Mouse (Mus musculus): ENCODE measurements around the gene Apold1. TPM values are rescaled to one million over a fixed set of nuclear protein-coding genes. Genes with fewer than 3 reads are reported as not detected.

The Apold1 gene
- polyA plus RNA-seq, 1 experiment from 2014 or later, result 3.5 TPM

GRCm38 (mm10) chr6:134983529-134984370, 2.2 kb downstream of the Apold1 start:
- H3K4me3 ChIP-seq, result peak overlapping the region; percentile 55
- peak overlapping the region; percentile 75 for H3K4me2 ChIP-seq
- H3K9me3 ChIP-seq (replicated peaks), result no peaks in the 10 kb centered on the region
- H3K36me3 ChIP-seq (ENCODE audit: poor library complexity, severe bottlenecking), result no peaks in the 10 kb centered on the region
- no peak overlapping the region for H3K27ac ChIP-seq
- H3K27me3 ChIP-seq, result no peaks in the 10 kb centered on the region
- WGBS, result 3% methylated on average over 61 of the region's 62 CpGs
- ATAC-seq, result peak; percentile 91
- H3K4me1 ChIP-seq, result peaks cover 21% of the 10 kb centered on the region
- H3K9ac ChIP-seq, result peak overlapping the region; percentile 70

GRCm38 (mm10) chr6:134984748-134985147, 3.2 kb downstream of the Apold1 start:
- no peak for ATAC-seq
- H3K4me2 ChIP-seq, result no peak overlapping the region
- H3K4me1 ChIP-seq, result peaks cover 21% of the 10 kb centered on the region
- H3K4me3 ChIP-seq, result no peak overlapping the region
- no peak overlapping the region for H3K27ac ChIP-seq
- no peaks in the 10 kb centered on the region for H3K27me3 ChIP-seq
- H3K9ac ChIP-seq, result no peak overlapping the region
- no peaks in the 10 kb centered on the region for H3K9me3 ChIP-seq (replicated peaks)
- 65% methylated on average over 3 of the region's 3 CpGs for WGBS
- no peaks in the 10 kb centered on the region for H3K36me3 ChIP-seq (ENCODE audit: poor library complexity, severe bottlenecking)

GRCm38 (mm10) chr6:134988377-134988776, 6.9 kb downstream of the Apold1 start:
- 85% methylated on average over 9 of the region's 9 CpGs for WGBS

GRCm38 (mm10) chr6:134990674-134991073, 9.2 kb downstream of the Apold1 start:
- no peaks in the 10 kb centered on the region for H3K27me3 ChIP-seq
- no peak overlapping the region for H3K4me3 ChIP-seq
- no peaks in the 10 kb centered on the region for H3K9me3 ChIP-seq (replicated peaks)
- H3K4me2 ChIP-seq, result no peak overlapping the region
- no peak overlapping the region for H3K9ac ChIP-seq
- H3K27ac ChIP-seq, result no peak overlapping the region
- no peaks in the 10 kb centered on the region for H3K4me1 ChIP-seq
- no peak for ATAC-seq
- H3K36me3 ChIP-seq (ENCODE audit: poor library complexity, severe bottlenecking), result no peaks in the 10 kb centered on the region
- WGBS, result 92% methylated on average over 6 of the region's 6 CpGs

More at GRCm38 (mm10) chr6:134988377-134988776, 6.9 kb downstream of the Apold1 start:
- ATAC-seq, result no peak
- Histone ChIP-seq H3K27ac (no peak overlapping the region), H3K4me1 (peaks cover 7% of the 10 kb centered on the region), H3K9ac (no peak overlapping the region), H3K4me2 (no peak overlapping the region), H3K36me3 (ENCODE audit: poor library complexity, severe bottlenecking) (no peaks in the 10 kb centered on the region), H3K4me3 (no peak overlapping the region), H3K27me3 (no peaks in the 10 kb centered on the region), H3K9me3 (replicated peaks) (no peaks in the 10 kb centered on the region)

GRCm38 (mm10) chr6:134994031-134994651, 12.6 kb downstream of the Apold1 start:
- Histone ChIP-seq H3K27me3 (no peaks in the 10 kb centered on the region), H3K4me3 (no peak overlapping the region), H3K27ac (no peak overlapping the region), H3K36me3 (ENCODE audit: poor library complexity, severe bottlenecking) (no peaks in the 10 kb centered on the region), H3K9ac (no peak overlapping the region), H3K4me1 (no peaks in the 10 kb centered on the region), H3K4me2 (no peak overlapping the region), H3K9me3 (replicated peaks) (no peaks in the 10 kb centered on the region)
- WGBS, result 78% methylated on average over 12 of the region's 12 CpGs
- ATAC-seq, result peak; percentile 62; the same call in 1 of the 2 replicates

GRCm38 (mm10) chr6:134994985-134995384, 13.5 kb downstream of the Apold1 start:
- Histone ChIP-seq H3K4me2 (no peak overlapping the region), H3K27ac (no peak overlapping the region), H3K9me3 (replicated peaks) (no peaks in the 10 kb centered on the region), H3K27me3 (no peaks in the 10 kb centered on the region), H3K36me3 (ENCODE audit: poor library complexity, severe bottlenecking) (no peaks in the 10 kb centered on the region), H3K4me3 (no peak overlapping the region), H3K9ac (no peak overlapping the region), H3K4me1 (no peaks in the 10 kb centered on the region)
- 78% methylated on average over 8 of the region's 8 CpGs for WGBS
- ATAC-seq, result no peak

- Histone ChIP-seq H3K9me3 (replicated peaks) (no peaks in the 10 kb centered on the region), H3K27ac (no peak overlapping the region), H3K27me3 (no peaks in the 10 kb centered on the region), H3K9ac (no peak overlapping the region), H3K4me3 (no peak overlapping the region), H3K4me2 (no peak overlapping the region), H3K36me3 (ENCODE audit: poor library complexity, severe bottlenecking) (no peaks in the 10 kb centered on the region), H3K4me1 (no peaks in the 10 kb centered on the region)
- 92% methylated on average over 2 of the region's 2 CpGs for WGBS
- ATAC-seq, result no peak
These were observed 15.4 kb downstream of the Apold1 start for GRCm38 (mm10) chr6:134996918-134997317.

- no peak for ATAC-seq
- Histone ChIP-seq H3K27ac (no peak overlapping the region), H3K36me3 (ENCODE audit: poor library complexity, severe bottlenecking) (no peaks in the 10 kb centered on the region), H3K4me2 (no peak overlapping the region), H3K4me1 (no peaks in the 10 kb centered on the region), H3K4me3 (no peak overlapping the region), H3K9ac (no peak overlapping the region), H3K27me3 (no peaks in the 10 kb centered on the region), H3K9me3 (replicated peaks) (no peaks in the 10 kb centered on the region)
- 92% methylated on average over 8 of the region's 8 CpGs for WGBS
These were observed 16.6 kb downstream of the Apold1 start for GRCm38 (mm10) chr6:134998076-134998475.

GRCm38 (mm10) chr6:134998781-134999180, 17.3 kb downstream of the Apold1 start:
- Histone ChIP-seq H3K27ac (no peak overlapping the region), H3K9me3 (replicated peaks) (no peaks in the 10 kb centered on the region), H3K36me3 (ENCODE audit: poor library complexity, severe bottlenecking) (no peaks in the 10 kb centered on the region), H3K4me1 (no peaks in the 10 kb centered on the region), H3K9ac (no peak overlapping the region), H3K27me3 (no peaks in the 10 kb centered on the region), H3K4me2 (no peak overlapping the region), H3K4me3 (no peak overlapping the region)
- 78% methylated on average over 3 of the region's 3 CpGs for WGBS
- no peak for ATAC-seq

GRCm38 (mm10) chr6:135000272-135000671, 18.8 kb downstream of the Apold1 start:
- WGBS, result 77% methylated on average over 4 of the region's 4 CpGs

GRCm38 (mm10) chr6:135001991-135002390, 20.5 kb downstream of the Apold1 start:
- Histone ChIP-seq H3K4me1 (no peaks in the 10 kb centered on the region), H3K36me3 (ENCODE audit: poor library complexity, severe bottlenecking) (no peaks in the 10 kb centered on the region), H3K4me2 (no peak overlapping the region), H3K27ac (no peak overlapping the region), H3K9ac (no peak overlapping the region), H3K4me3 (no peak overlapping the region), H3K27me3 (no peaks in the 10 kb centered on the region), H3K9me3 (replicated peaks) (no peaks in the 10 kb centered on the region)
- whole genome bisulfite sequencing, result 89% methylated on average over 4 of the region's 4 CpGs
- no peak for ATAC-seq

More at GRCm38 (mm10) chr6:135000272-135000671, 18.8 kb downstream of the Apold1 start:
- H3K9me3 ChIP-seq (replicated peaks), result no peaks in the 10 kb centered on the region
- H3K4me3 ChIP-seq, result no peak overlapping the region
- H3K36me3 ChIP-seq (ENCODE audit: poor library complexity, severe bottlenecking), result no peaks in the 10 kb centered on the region
- no peak overlapping the region for H3K27ac ChIP-seq
- H3K9ac ChIP-seq, result no peak overlapping the region
- H3K4me1 ChIP-seq, result no peaks in the 10 kb centered on the region
- H3K27me3 ChIP-seq, result no peaks in the 10 kb centered on the region
- no peak overlapping the region for H3K4me2 ChIP-seq
- no peak for ATAC-seq

- WGBS, result 92% methylated on average over 4 of the region's 4 CpGs
- H3K27ac ChIP-seq, result no peak overlapping the region
These were observed 24.9 kb downstream of the Apold1 start for GRCm38 (mm10) chr6:135006372-135006771.

More at GRCm38 (mm10) chr6:135006372-135006771, 24.9 kb downstream of the Apold1 start:
- no peaks in the 10 kb centered on the region for H3K27me3 ChIP-seq
- no peaks in the 10 kb centered on the region for H3K36me3 ChIP-seq (ENCODE audit: poor library complexity, severe bottlenecking)
- no peak overlapping the region for H3K4me3 ChIP-seq
- no peak for ATAC-seq
- H3K4me2 ChIP-seq, result no peak overlapping the region
- no peaks in the 10 kb centered on the region for H3K4me1 ChIP-seq
- H3K9ac ChIP-seq, result no peak overlapping the region
- H3K9me3 ChIP-seq (replicated peaks), result no peaks in the 10 kb centered on the region
